Mouse (Mus musculus) spleen, postnatal 14 days (tissue): Measurements from ENCODE around the gene Slc35e2.
A peak's percentile ranks its signal among the peaks of the same experiment; 100 is the strongest.
"Not testable (repeated sequence)": the region's sequence is repeated elsewhere in the genome, so short reads cannot be mapped to it uniquely, and the experiment has no call there.

Source experiments
- DNase-seq, 2 experiments: peaks; one replicate each; pipeline ENCODE4 v3.0.0; 2021 to 2022; ENCODE audit warnings: low spot score in 2 of 2

Gene Slc35e2

GRCm38 (mm10) chr4:155601091-155601996 lies at the start of gene Slc35e2:
Gene Slc35e2, plus strand, starts transcription at chr4:155601416.
- DNase-seq, result peak; percentile 85 to 87

- no peak for DNase-seq
These were observed 48.2 kb upstream of the Slc35e2 start for GRCm38 (mm10) chr4:155552917-155553532.

- no peak for DNase-seq
These were observed 46.3 kb upstream of the Slc35e2 start for GRCm38 (mm10) chr4:155554880-155555279.

GRCm38 (mm10) chr4:155555464-155555863 lies 45.8 kb upstream of the Slc35e2 start:
- no peak for DNase-seq

DNA sequence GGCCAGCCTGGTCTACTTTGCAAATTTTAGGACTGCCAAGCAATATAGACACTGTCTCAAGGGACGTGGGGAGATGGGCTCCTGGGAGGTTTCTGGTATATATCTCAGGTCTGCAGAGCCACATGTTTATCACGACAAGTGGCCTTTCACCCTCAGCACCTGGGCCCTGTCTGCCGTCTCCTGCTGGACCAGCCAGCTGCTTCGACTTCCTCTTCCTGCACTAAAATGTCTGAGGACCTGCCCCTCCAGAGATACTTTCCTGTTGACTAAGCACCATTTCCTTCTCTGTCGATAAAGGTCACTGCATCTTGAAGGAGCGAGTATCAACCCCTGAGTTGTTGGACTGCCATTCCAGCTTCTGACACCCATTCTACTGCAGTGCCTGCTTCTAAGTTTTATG lies 41.8 kb upstream of the Slc35e2 start:
- DNase-seq, result no peak

- DNase-seq, result no peak
These were observed 40.3 kb upstream of the Slc35e2 start for GRCm38 (mm10) chr4:155560932-155561331.

DNA sequence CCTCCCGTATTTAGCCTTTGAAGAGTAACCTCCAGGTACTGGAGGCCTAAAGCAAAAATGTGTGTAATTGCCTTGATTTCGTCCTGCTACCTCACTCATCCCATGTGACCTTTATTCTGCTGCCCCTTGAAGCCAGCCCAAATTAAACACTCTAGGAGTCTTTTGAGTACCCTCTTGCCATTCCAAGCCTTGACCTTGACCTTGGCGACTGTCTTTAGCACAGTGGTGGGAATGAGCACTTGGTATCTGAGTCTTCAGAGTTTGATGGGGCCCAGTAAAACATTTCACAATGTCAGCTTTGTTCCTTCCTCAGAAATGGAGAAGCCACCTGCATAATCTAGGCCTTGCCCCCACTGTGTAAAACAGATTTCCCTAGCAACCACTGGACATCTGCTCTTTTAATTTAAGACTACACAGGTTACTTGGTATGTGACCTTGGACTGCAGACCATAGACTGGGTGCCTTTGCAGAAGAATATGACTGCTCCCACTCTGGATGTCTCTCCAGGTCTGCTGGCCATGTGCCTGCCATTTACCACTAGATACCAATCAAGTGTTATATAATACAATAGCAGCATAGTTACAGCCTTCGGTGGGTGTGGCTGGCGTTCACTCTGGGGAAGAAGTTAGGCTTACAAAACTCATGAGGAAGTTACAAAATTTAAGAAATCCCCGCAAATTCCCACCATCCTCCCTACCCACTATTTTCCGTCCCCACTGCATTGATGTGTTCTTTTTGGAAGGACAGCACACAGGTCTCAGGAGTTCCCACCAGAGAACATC lies 39.4 kb upstream of the Slc35e2 start, which contains the start of gene Nadk:
Gene Nadk, plus strand, starts transcription at position 718 of the 782 bp plus-strand sequence.
- no peak for DNase-seq

DNA sequence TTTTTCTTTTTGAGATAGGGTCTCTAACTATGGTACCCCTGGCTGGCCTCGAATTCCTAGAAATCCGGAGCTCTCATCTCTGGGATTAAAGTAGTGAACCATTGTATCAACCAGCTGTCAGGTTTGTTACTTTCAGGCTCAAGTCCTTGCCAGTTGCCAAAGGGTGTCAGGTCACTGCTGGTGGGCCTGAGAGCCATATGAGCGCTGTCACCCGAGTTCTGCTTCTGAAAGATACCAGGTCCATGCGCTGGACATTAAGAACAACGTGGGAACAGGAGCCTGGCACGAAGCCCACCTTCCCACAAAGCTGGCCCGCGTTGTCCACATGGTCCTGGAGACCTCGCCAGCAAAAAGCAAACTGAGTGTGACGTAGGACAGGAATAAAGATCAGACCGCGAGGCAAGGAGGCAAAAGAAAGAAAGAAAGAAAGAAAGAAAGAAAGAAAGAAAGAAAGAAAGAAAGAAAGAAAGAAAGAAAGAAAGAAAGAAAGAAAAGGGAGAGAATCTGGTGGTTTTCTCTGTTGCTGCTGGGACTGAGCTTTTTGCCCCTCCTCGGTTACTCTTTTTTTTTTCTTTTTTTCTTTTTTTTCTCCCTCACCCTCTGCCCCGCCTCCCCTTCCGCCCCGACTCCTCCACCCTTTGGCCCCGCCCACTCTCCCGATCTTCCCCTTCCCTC lies 38.4 kb upstream of the Slc35e2 start:
- DNase-seq, result peak in 1 of 2 experiments; percentile 24

- DNase-seq, result peak; percentile 93 to 94
These were observed 37.6 kb upstream of the Slc35e2 start for GRCm38 (mm10) chr4:155563400-155564231.

GRCm38 (mm10) chr4:155564315-155565069 lies 36.7 kb upstream of the Slc35e2 start:
- DNase-seq, result no peak

DNA sequence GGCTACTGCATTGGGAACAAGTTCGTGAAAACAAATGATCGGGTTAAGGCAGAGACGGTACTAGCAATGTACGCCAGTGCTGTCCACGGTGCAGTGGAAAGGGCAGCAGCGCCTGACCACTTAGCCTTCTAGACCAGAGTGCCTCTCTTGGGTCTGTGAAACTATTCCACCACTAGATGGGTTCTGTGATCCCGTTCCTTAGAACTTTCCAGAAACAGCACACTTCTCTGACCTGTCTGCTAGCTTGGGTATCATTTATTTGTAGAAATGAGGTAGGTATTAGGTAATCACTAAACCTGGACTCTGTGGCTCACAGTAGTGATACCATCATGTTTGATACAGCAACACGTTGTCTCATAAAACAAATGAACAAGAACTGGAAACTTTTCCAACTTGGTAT lies 34.7 kb upstream of the Slc35e2 start:
- no peak for DNase-seq

GRCm38 (mm10) chr4:155568170-155568569 lies 33.0 kb upstream of the Slc35e2 start:
- DNase-seq, result no peak

- no peak for DNase-seq
These were observed 32.4 kb upstream of the Slc35e2 start for GRCm38 (mm10) chr4:155568632-155569370.

- no peak for DNase-seq
These were observed 31.4 kb upstream of the Slc35e2 start for GRCm38 (mm10) chr4:155569818-155570217.

DNA sequence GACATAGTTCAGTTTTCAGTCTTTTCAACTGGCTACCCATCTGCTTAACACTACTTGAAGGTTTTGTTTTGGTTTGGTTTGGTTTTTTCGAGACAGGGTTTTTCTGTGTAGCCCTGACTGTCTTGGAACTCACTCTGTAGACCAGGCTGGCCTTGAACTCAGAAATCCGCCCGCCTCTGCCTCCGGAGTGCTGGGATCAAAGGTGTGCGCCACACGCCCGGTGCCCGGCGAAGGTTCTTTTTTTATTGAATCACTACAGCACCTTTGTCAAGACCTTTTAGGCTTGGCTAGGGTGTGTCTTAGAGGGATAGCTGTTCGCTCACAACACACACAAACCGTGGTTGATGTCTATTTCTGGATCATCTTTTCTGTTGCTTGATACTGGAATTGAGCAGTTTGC lies 30.9 kb upstream of the Slc35e2 start:
- DNase-seq, result not testable (repeated sequence)

- DNase-seq, result no peak
These were observed 29.8 kb upstream of the Slc35e2 start for GRCm38 (mm10) chr4:155571442-155571841.

GRCm38 (mm10) chr4:155573155-155573554 lies 28.1 kb upstream of the Slc35e2 start:
- DNase-seq, result no peak

GRCm38 (mm10) chr4:155573876-155574275 lies 27.3 kb upstream of the Slc35e2 start:
- DNase-seq, result no peak

DNA sequence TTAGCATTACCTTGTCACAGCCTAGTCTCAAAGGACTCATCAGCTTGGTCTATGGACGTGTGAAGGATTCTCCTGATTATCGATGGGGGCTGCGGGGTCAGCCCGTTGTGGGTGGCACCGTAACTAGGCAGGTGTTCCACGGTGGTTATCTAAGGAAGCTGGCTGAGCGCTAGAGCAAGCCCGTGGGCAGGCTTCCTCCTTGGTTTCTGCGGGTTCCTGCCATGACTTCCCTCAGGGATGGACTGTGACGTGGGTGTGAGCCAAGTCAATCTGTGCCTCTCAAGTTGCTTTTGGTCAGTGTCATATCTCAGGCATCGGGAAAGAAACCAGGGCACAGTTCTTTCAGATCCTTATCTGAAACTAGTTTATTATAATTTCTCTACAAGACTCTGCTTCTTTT lies 26.3 kb upstream of the Slc35e2 start:
- no peak for DNase-seq
